Mouse (Mus musculus) kidney, embryonic 16.5 days (tissue): Measurements from ENCODE around the gene Csf3r. TPM values are rescaled to one million over a fixed set of nuclear protein-coding genes. Genes with fewer than 3 reads are reported as not detected.

Source experiments
- ATAC-seq: fragments of 200-750 bp; cut with Nextera tagmentation; 2 replicates; pipeline ENCODE4 v1.8.0; 2017; ENCODE audit warnings: moderate TSS enrichment; ENCODE audit not compliant: low FRiP score, low TSS enrichment
- H3K27ac ChIP-seq: fragments of 300-500 bp; sonication (generic); 2 replicates; pipeline ENCODE4 v1.5.1; 2014; ENCODE audit warnings: low read length
- H3K27me3 ChIP-seq: fragments of 300-500 bp; sonication (generic); 2 replicates; pipeline ENCODE4 v1.6.1; 2014; ENCODE audit warnings: low read length, control low read depth, mixed read lengths; ENCODE audit not compliant: insufficient read depth
- H3K36me3 ChIP-seq: fragments of 300-500 bp; sonication (generic); 2 replicates; pipeline ENCODE4 v1.6.1; 2014; ENCODE audit warnings: low read length, control low read depth, mixed read lengths; ENCODE audit not compliant: insufficient read depth
- H3K4me1 ChIP-seq: fragments of 300-500 bp; sonication (generic); 2 replicates; pipeline ENCODE4 v1.6.1; 2014; ENCODE audit warnings: low read length, control low read depth, mixed read lengths; ENCODE audit not compliant: insufficient read depth
- H3K4me2 ChIP-seq: fragments of 300-500 bp; sonication (generic); replicated peaks from 2 replicates; pipeline ENCODE4 v1.6.1; 2014; ENCODE audit warnings: low read depth, low read length
- H3K4me3 ChIP-seq: fragments of 300-500 bp; sonication (generic); 2 replicates; pipeline ENCODE4 v1.5.1; 2014; ENCODE audit warnings: mild to moderate bottlenecking, low read length
- H3K9ac ChIP-seq: fragments of 300-500 bp; sonication (generic); replicated peaks from 2 replicates; pipeline ENCODE4 v1.6.1; 2014; ENCODE audit warnings: low read length
- H3K9me3 ChIP-seq: fragments of 300-500 bp; sonication (generic); 2 replicates; pipeline ENCODE4 v1.6.1; 2016; ENCODE audit warnings: low read length, control low read depth
- WGBS: fragments of 180-500 bp; shearing (Covaris S2); extraction: QIAGEN DNeasy Blood & Tissue Kit; methylation state at CpG from one replicate; pipeline ENCODE4 v1.1.7; 2014; 5-methylcytosine and 5-hydroxymethylcytosine counted together
- polyA plus RNA-seq: library from polyadenylated mRNA; unstranded; fragments of >200 nt; fragmentation: Nextera tagmentation; extraction: Ambion mirVana; gene quantifications from 2 replicates; pipeline ENCODE4 v1.2.1, GENCODE M21; 2015

The Csf3r gene
- polyA plus RNA-seq, 1 experiment from 2014 or later, result 1.2 TPM

- Histone ChIP-seq H3K4me3 (no peak overlapping the region), H3K4me2 (no peak overlapping the region), H3K9ac (no peak overlapping the region), H3K4me1 (no peaks in the 10 kb centered on the region), H3K27ac (no peak overlapping the region), H3K36me3 (no peaks in the 10 kb centered on the region), H3K27me3 (no peaks in the 10 kb centered on the region; the same call in 1 of the 2 replicates), H3K9me3 (peaks cover 14% of the 10 kb centered on the region)
- WGBS, result 92% methylated on average over 2 of the region's 2 CpGs
- ATAC-seq, result no peak
Measured at GRCm38 (mm10) chr4:125997826-125998225, 26.5 kb upstream of the Csf3r start.

DNA sequence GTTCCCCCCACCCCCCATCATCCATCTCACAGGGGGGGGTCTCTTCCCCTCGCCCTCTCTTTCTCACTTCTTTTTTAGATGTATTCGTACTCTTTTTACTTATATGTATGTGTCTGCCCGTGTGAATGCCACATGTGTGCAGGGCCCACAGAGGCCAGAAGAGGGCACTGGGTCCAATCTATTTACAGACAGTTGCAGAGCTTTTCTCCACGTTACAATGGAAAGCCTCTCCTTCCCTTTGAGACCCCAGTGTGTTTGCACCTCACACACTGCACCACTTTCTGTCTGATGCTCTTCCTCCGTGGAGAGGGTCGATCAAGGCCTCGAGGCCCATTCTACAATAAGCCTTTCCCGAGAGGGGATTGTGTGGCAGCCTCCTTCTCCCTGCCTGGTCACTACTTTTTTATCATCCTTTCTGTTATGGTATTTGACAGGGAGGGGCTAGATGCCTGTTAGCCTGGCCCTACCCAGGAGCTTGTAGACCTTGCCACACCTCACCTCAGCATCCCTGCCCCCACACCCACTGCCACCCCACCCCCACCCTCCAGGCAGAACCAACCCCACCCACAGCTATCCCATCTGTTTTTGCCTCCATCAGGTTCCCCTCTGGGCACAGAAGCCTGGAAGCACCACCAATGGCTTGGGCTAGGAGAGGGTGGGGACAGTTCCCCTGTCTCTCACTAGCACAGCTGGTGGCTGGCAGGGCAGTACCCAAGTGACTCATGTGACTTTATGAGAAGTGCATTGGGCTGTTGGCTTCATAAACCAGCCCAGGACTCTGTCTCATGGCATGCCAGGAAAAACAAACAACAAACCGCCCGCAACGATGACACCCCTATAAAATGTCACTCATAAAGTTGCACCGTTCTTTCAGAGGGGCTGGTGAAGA lies 22.8 kb upstream of the Csf3r start:
- peaks cover 14% of the 10 kb centered on the region for H3K9me3 ChIP-seq
- no peaks in the 10 kb centered on the region for H3K4me1 ChIP-seq
- H3K27me3 ChIP-seq, result no peaks in the 10 kb centered on the region
- no peak overlapping the region for H3K9ac ChIP-seq
- H3K36me3 ChIP-seq, result no peaks in the 10 kb centered on the region
- no peak overlapping the region for H3K27ac ChIP-seq
- no peak overlapping the region for H3K4me2 ChIP-seq
- no peak overlapping the region for H3K4me3 ChIP-seq
- WGBS, result 74% methylated on average over 12 of the region's 12 CpGs
- ATAC-seq, result no peak

DNA sequence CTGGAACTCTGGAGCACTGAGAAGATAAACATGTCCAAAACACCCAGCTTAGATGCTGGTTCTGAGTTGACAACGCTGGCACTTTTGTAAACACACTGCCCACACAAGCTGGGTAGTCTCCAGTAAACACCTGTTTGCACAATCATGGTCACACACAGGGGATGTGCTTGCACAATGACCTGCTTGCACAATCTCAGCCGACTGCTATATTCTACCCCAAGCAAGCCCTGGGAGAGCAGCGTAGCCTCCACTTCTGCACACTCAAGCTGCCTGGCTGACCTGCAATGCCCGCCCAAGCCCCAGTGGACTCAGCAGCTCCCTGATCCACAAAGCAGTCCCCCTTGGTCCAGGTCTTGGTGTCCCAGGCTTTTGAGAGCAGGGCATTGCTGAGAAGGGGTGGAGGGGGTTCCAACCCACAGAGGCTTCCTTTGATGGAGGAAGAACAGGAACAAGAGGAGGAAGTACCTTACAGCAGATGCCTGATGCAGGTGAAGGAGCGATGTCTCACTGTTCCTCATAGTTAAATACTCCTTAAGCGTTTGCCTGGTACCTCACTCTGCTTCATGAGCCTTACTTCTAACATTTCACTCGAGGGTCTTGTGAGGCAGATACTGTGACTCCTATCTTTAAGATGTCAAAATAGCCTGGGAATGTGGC lies 6.5 kb upstream of the Csf3r start:
- Histone ChIP-seq H3K9ac (no peak overlapping the region), H3K27ac (no peak overlapping the region), H3K36me3 (no peaks in the 10 kb centered on the region), H3K27me3 (no peaks in the 10 kb centered on the region), H3K4me1 (no peaks in the 10 kb centered on the region), H3K9me3 (no peaks in the 10 kb centered on the region), H3K4me2 (no peak overlapping the region), H3K4me3 (no peak overlapping the region)
- ATAC-seq, result no peak
- WGBS, result 79% methylated on average over 7 of the region's 7 CpGs

DNA sequence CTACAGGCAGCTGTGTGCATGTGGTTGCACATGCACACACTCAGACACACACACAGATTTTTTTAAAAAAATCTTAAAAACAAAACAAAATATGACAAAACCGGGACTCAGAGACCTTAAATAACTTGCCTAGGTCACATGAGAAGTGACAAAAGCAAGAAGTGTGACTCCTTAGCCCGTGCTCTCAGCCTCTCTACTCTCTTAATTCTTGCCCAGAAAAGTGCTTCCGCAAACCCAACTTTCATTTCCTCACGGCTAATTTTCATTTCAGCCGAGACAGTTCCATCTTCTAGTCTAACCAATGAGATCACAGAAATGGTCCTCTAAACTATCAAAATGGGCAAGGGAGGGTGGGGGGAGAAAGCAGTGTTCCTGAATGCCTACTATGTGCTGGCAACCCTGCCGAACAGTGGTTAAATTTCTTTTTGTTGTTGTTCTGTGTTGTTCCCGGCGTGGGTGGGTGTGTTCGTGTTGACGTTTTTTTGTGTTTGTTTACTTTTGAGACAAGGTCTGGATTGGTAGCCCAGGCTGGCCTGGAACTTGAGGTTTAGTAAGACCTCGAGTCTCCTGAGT lies 5.3 kb upstream of the Csf3r start:
- 79% methylated on average over 11 of the region's 11 CpGs for WGBS
- no peak for ATAC-seq

DNA sequence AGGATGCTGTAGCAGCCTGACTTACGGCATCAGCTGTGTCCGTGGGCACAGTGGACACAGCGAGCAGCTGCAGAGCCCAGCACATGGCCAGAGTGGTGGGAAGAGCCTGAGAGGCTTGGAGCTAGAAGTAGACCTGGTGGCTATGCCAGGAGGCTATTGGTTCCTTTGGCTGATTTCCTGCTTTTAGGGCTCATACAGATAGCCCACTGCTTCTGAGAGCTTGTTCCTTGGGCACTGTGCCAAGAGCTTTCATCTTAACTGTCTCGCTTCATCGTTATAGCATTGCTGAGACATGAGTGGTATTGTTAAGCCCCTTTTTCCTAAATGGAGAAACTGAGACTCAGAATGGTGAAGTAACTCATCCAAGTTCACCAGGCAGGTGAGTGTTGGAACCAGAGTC lies 1.5 kb downstream of the Csf3r start:
- Histone ChIP-seq H3K4me3 (no peak overlapping the region), H3K4me1 (no peaks in the 10 kb centered on the region), H3K9me3 (no peaks in the 10 kb centered on the region), H3K27ac (no peak overlapping the region), H3K36me3 (no peaks in the 10 kb centered on the region), H3K27me3 (no peaks in the 10 kb centered on the region), H3K4me2 (no peak overlapping the region), H3K9ac (no peak overlapping the region)
- 78% methylated on average over 5 of the region's 5 CpGs for WGBS
- no peak for ATAC-seq

More for the DNA sequence above, 5.3 kb upstream of the Csf3r start:
- Histone ChIP-seq H3K27ac (no peak overlapping the region), H3K27me3 (no peaks in the 10 kb centered on the region), H3K4me1 (no peaks in the 10 kb centered on the region), H3K9me3 (no peaks in the 10 kb centered on the region), H3K4me2 (no peak overlapping the region), H3K9ac (no peak overlapping the region), H3K36me3 (no peaks in the 10 kb centered on the region), H3K4me3 (no peak overlapping the region)

GRCm38 (mm10) chr4:126027980-126028379 lies 3.6 kb downstream of the Csf3r start:
- 90% methylated on average over 3 of the region's 3 CpGs for WGBS

DNA sequence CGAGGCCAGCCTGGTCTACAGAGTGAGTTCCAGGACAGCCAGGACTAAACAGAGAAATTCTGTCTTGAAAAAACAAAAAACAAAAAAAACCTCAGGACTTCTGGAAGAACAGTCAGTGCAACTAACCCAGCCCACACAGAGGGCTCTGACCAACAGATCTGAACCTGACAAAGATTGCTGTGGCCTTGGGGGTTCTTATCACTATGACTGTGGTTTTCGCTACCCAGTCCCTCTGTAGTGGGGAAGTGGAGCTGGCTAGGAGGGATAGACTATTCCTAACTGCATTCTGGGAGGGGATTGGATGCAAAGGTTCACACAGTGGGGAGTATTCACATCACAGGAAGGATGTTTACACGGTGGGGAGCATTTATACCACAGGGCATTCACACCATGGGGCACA lies 4.7 kb downstream of the Csf3r start:
- H3K27me3 ChIP-seq, result no peaks in the 10 kb centered on the region
- no peaks in the 10 kb centered on the region for H3K36me3 ChIP-seq
- 66% methylated on average over 3 of the region's 3 CpGs for WGBS
- H3K27ac ChIP-seq, result no peak overlapping the region
- H3K4me1 ChIP-seq, result no peaks in the 10 kb centered on the region
- no peak overlapping the region for H3K4me2 ChIP-seq
- no peak overlapping the region for H3K4me3 ChIP-seq
- H3K9me3 ChIP-seq, result no peaks in the 10 kb centered on the region
- no peak overlapping the region for H3K9ac ChIP-seq
- no peak for ATAC-seq

More at GRCm38 (mm10) chr4:126027980-126028379, 3.6 kb downstream of the Csf3r start:
- Histone ChIP-seq H3K9me3 (no peaks in the 10 kb centered on the region), H3K4me2 (no peak overlapping the region), H3K4me3 (no peak overlapping the region), H3K4me1 (no peaks in the 10 kb centered on the region), H3K27ac (no peak overlapping the region), H3K36me3 (no peaks in the 10 kb centered on the region), H3K9ac (no peak overlapping the region), H3K27me3 (no peaks in the 10 kb centered on the region)
- no peak for ATAC-seq

GRCm38 (mm10) chr4:126030705-126031104 lies 6.4 kb downstream of the Csf3r start:
- Histone ChIP-seq H3K4me1 (no peaks in the 10 kb centered on the region), H3K9me3 (no peaks in the 10 kb centered on the region), H3K9ac (no peak overlapping the region), H3K27ac (no peak overlapping the region), H3K27me3 (no peaks in the 10 kb centered on the region), H3K4me3 (no peak overlapping the region), H3K4me2 (no peak overlapping the region), H3K36me3 (no peaks in the 10 kb centered on the region)
- ATAC-seq, result no peak
- WGBS, result 76% methylated on average over 5 of the region's 5 CpGs

DNA sequence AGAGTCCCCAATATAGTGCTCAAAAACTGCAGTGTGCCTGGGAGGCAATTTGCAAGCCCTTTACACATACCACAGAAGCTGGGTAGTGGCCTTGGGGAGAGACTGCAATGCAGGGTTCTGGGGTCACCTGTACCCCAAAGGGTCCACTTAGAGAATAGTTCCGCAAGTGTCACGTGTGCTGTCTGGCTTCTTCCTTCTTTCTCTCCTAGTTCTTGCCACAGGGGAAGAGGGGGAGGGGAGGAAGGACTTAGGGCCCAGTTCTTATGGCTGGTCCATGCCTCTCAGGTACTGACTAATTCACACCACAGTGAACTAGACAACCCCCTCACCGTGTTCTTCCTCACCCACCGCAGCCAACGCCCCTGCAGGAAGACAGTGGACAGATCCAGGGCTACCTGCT lies 11.1 kb downstream of the Csf3r start:
- no peaks in the 10 kb centered on the region for H3K4me1 ChIP-seq
- H3K27ac ChIP-seq, result no peak overlapping the region
- no peak overlapping the region for H3K4me2 ChIP-seq
- H3K4me3 ChIP-seq, result no peak overlapping the region
- H3K36me3 ChIP-seq, result no peaks in the 10 kb centered on the region
- H3K9me3 ChIP-seq, result no peaks in the 10 kb centered on the region
- WGBS, result 86% methylated on average over 5 of the region's 5 CpGs
- no peak overlapping the region for H3K9ac ChIP-seq
- no peaks in the 10 kb centered on the region for H3K27me3 ChIP-seq
- ATAC-seq, result no peak
